Mouse (Mus musculus): Measurements from ENCODE around the gene Cdk5rap2.

Cdk5rap2 gene

GRCm38 (mm10) chr4:70261315-70261714 lies 148.9 kb downstream of the Cdk5rap2 start:
- DNase-seq (ENCODE audit: low read depth, low spot score), result no peak

GRCm38 (mm10) chr4:70260419-70260807 lies 149.8 kb downstream of the Cdk5rap2 start:
- no peak for DNase-seq (ENCODE audit: low read depth, low spot score)

- DNase-seq (ENCODE audit: low read depth, low spot score), result peak; percentile 8
Observed at GRCm38 (mm10) chr4:70259726-70260418, 150.4 kb downstream of the Cdk5rap2 start.

GRCm38 (mm10) chr4:70258826-70259225 lies 151.4 kb downstream of the Cdk5rap2 start:
- no peak for DNase-seq (ENCODE audit: low read depth, low spot score)

GRCm38 (mm10) chr4:70258205-70258604 lies 152.0 kb downstream of the Cdk5rap2 start:
- DNase-seq (ENCODE audit: low read depth, low spot score), result no peak

GRCm38 (mm10) chr4:70251782-70252181 lies 158.5 kb downstream of the Cdk5rap2 start:
- DNase-seq (ENCODE audit: low read depth, low spot score), result no peak

- no peak for DNase-seq (ENCODE audit: low read depth, low spot score)
Observed at GRCm38 (mm10) chr4:70245706-70246105, 164.5 kb downstream of the Cdk5rap2 start.

GRCm38 (mm10) chr4:70243561-70244120 lies 166.6 kb downstream of the Cdk5rap2 start:
- DNase-seq (ENCODE audit: low read depth, low spot score), result no peak

- DNase-seq (ENCODE audit: low read depth, low spot score), result no peak
Observed at GRCm38 (mm10) chr4:70239731-70240130, 170.5 kb downstream of the Cdk5rap2 start.

- no peak for DNase-seq (ENCODE audit: low read depth, low spot score)
Observed at GRCm38 (mm10) chr4:70238862-70239261, 171.4 kb downstream of the Cdk5rap2 start.

GRCm38 (mm10) chr4:70232383-70232782 lies 177.9 kb downstream of the Cdk5rap2 start:
- no peak for DNase-seq (ENCODE audit: low read depth, low spot score)

GRCm38 (mm10) chr4:70229874-70230273 lies 180.4 kb downstream of the Cdk5rap2 start:
- DNase-seq (ENCODE audit: low read depth, low spot score), result no peak

- no peak for DNase-seq (ENCODE audit: low read depth, low spot score)
Observed at GRCm38 (mm10) chr4:70228350-70228749, 181.9 kb downstream of the Cdk5rap2 start.

- no peak for DNase-seq (ENCODE audit: low read depth, low spot score)
Observed at GRCm38 (mm10) chr4:70227667-70228066, 182.6 kb downstream of the Cdk5rap2 start.

GRCm38 (mm10) chr4:70224503-70224902 lies 185.7 kb downstream of the Cdk5rap2 start:
- no peak for DNase-seq (ENCODE audit: low read depth, low spot score)

- DNase-seq (ENCODE audit: low read depth, low spot score), result no peak
Observed at GRCm38 (mm10) chr4:70221878-70222277, 188.4 kb downstream of the Cdk5rap2 start.

- DNase-seq (ENCODE audit: low read depth, low spot score), result no peak
Observed at GRCm38 (mm10) chr4:70221370-70221769, 188.9 kb downstream of the Cdk5rap2 start.

GRCm38 (mm10) chr4:70220277-70221180 lies 189.7 kb downstream of the Cdk5rap2 start:
- DNase-seq (ENCODE audit: low read depth, low spot score), result no peak

- no peak for DNase-seq (ENCODE audit: low read depth, low spot score)
Observed at GRCm38 (mm10) chr4:70219776-70220175, 190.5 kb downstream of the Cdk5rap2 start.

- DNase-seq (ENCODE audit: low read depth, low spot score), result no peak
Observed at GRCm38 (mm10) chr4:70185971-70186370, 224.3 kb downstream of the Cdk5rap2 start.
